Mouse (Mus musculus) C2C12 (cell line): ENCODE data around the gene Igfbp5.

Experiments
- CEBPB ChIP-seq: IDR thresholded peaks from one replicate; pipeline ENCODE4 v1.6.1; 2011; ENCODE audit warnings: low read depth, mild to moderate bottlenecking, control low read depth, moderate library complexity
- CTCF ChIP-seq: IDR thresholded peaks from one replicate; pipeline ENCODE4 v1.5.1; 2011; ENCODE audit not compliant: control insufficient read depth, insufficient read depth, insufficient read length
- MAX ChIP-seq: IDR thresholded peaks from one replicate; pipeline ENCODE4 v1.6.1; 2011; ENCODE audit warnings: mild to moderate bottlenecking, control low read depth
- MYOD1 ChIP-seq: IDR thresholded peaks from one replicate; pipeline ENCODE4 v1.6.1; 2011; ENCODE audit warnings: low read depth; ENCODE audit not compliant: control insufficient read depth, insufficient read length
- USF1 ChIP-seq: IDR thresholded peaks from one replicate; pipeline ENCODE4 v1.6.1; 2011; ENCODE audit warnings: low read depth, mild to moderate bottlenecking, control low read depth, moderate library complexity

DNA sequence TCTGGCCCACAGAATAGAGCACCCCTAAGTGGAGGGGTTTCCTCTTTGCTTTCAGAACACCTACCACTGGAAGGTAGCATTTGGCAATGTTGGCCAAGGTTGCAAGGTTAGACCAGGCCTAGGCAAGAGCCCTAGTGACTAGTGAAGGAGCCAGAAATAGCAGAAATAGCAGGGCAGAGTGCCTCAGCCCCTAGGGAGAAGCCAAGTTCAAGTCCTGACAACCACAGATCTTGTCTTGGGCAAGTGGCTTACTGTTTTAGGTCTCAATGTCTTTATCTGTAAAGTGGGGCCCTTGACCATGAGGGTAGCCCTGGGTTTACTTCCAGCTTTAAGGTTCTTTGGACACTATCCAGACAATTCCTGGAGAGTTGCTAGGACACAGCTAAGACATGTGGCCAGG, 5.4 kb downstream of the Igfbp5 start:
- TF ChIP-seq CTCF (no peak), MAX (no peak), MYOD1 (no peak), USF1 (no peak), CEBPB (no peak)
